Mouse (Mus musculus): ENCODE data around the gene Scrn2. TPM values are rescaled to one million over a fixed set of nuclear protein-coding genes. Genes with fewer than 3 reads are reported as not detected.

Gene Scrn2
- polyA plus RNA-seq, 2 experiments: 20.3 to 23.3 TPM

DNA sequence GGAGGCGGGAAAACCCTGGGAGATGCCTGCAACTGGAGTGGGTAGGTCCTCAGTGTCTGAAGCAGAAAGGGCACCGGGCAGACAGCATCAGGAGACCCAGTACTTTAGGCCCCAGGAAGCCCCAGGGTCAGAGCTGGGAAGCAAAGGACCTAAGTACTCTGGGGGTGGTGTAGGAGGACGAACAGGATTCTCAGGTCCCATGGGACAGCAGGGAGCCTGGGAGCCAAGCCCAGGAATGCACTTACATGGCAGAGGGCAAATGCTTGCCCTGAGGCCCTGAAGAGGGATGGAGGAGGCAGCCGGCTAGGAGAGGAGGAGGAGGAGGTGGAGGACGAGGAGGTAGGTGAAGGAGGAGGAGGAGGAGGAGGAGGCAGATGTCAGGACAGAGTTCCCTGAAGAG, 34.7 kb upstream of the Scrn2 start:
- Histone ChIP-seq H3K9ac (ENCODE audit: low read depth, low read length, severe bottlenecking) (no peak overlapping the region), H3K4me1 (ENCODE audit: control insufficient read depth, insufficient read depth, low read length) (peaks cover 11% of the 10 kb centered on the region), H3K9me3 (ENCODE audit: control insufficient read depth, low read length) (no peaks in the 10 kb centered on the region), H3K4me3 (replicated peaks; ENCODE audit: low read length) (no peak overlapping the region), H3K27ac (replicated peaks; ENCODE audit: low read depth, low read length) (no peak overlapping the region), H3K27me3 (ENCODE audit: control insufficient read depth, insufficient read depth, low read length) (peaks cover 3% of the 10 kb centered on the region; the same call in 1 of the 2 replicates), H3K4me2 (replicated peaks; ENCODE audit: low read depth, low read length, severe bottlenecking) (no peak overlapping the region), H3K36me3 (ENCODE audit: control insufficient read depth, insufficient read depth, low read length) (no peaks in the 10 kb centered on the region)
- DNase-seq (ENCODE audit: low spot score) (no peak), ATAC-seq (ENCODE audit: low FRiP score, low read depth) (no peak)
- TF ChIP-seq POLR2A (IDR thresholded peaks at IDR 0.05; ENCODE audit: borderline replicate concordance, extremely low read depth, insufficient read depth, insufficient read length): no peak
- WGBS: 23% methylated on average over 5 of the region's 5 CpGs

- peaks cover 3% of the 10 kb centered on the region; the same call in 1 of the 2 replicates for H3K27me3 ChIP-seq (ENCODE audit: control insufficient read depth, insufficient read depth, low read length)
- WGBS: 80% methylated on average over 15 of the region's 15 CpGs
- H3K4me1 ChIP-seq (ENCODE audit: control insufficient read depth, insufficient read depth, low read length): peaks cover 11% of the 10 kb centered on the region
These were observed 33.6 kb upstream of the Scrn2 start for GRCm38 (mm10) chr11:96995836-96996772.

DNA sequence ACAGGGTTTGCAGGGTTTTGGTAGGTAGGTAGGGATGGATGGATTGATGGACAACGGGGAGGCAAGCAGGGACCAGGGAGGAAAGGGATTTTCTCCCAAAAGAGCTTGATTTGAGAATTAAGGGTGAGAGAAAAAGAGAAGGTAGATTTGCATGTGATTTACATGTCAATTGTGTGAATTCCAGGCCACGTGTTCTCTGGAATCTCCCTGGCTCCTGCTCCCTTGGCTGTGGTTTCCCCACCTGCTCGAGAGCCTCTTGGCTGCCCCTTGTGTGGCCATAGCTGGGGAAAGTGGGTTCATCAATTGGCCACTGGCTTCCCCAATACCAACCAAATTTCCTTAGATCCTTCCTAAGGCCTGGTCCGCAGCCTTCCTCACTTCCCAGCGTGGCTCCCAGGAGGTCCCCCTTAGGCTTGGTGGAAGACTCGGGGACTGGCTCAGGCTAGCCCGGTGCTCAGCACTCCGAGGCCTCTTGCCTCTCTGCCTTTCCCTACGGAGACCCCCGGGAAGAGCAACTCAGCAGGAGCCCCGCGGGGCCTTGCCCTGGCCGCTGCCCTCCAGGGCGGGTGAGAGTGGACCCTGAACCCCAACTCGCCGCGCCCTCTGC, 32.9 kb upstream of the Scrn2 start:
- 21% methylated on average over 14 of the region's 17 CpGs for WGBS
- TF ChIP-seq POLR2A (IDR thresholded peaks at IDR 0.05; ENCODE audit: borderline replicate concordance, extremely low read depth, insufficient read depth, insufficient read length): no peak
- ATAC-seq (ENCODE audit: low FRiP score, low read depth) (no peak), DNase-seq (ENCODE audit: low spot score) (no peak)
- H3K4me1 ChIP-seq (ENCODE audit: control insufficient read depth, insufficient read depth, low read length): peaks cover 11% of the 10 kb centered on the region
- peaks cover 3% of the 10 kb centered on the region; the same call in 1 of the 2 replicates for H3K27me3 ChIP-seq (ENCODE audit: control insufficient read depth, insufficient read depth, low read length)
- peak overlapping the region; percentile 27 for H3K4me3 ChIP-seq (replicated peaks; ENCODE audit: low read length)
- H3K36me3 ChIP-seq (ENCODE audit: control insufficient read depth, insufficient read depth, low read length): no peaks in the 10 kb centered on the region
- peak overlapping the region; percentile 53 for H3K4me2 ChIP-seq (replicated peaks; ENCODE audit: low read depth, low read length, severe bottlenecking)
- H3K27ac ChIP-seq (replicated peaks; ENCODE audit: low read depth, low read length): no peak overlapping the region
- peak overlapping the region; percentile 59 for H3K9ac ChIP-seq (ENCODE audit: low read depth, low read length, severe bottlenecking)
- no peaks in the 10 kb centered on the region for H3K9me3 ChIP-seq (ENCODE audit: control insufficient read depth, low read length)

More at GRCm38 (mm10) chr11:96995836-96996772, 33.6 kb upstream of the Scrn2 start:
- TF ChIP-seq POLR2A (IDR thresholded peaks at IDR 0.05; ENCODE audit: borderline replicate concordance, extremely low read depth, insufficient read depth, insufficient read length): no peak
- no peak overlapping the region for H3K27ac ChIP-seq (replicated peaks; ENCODE audit: low read depth, low read length)
- no peak overlapping the region for H3K4me2 ChIP-seq (replicated peaks; ENCODE audit: low read depth, low read length, severe bottlenecking)
- no peak overlapping the region for H3K4me3 ChIP-seq (replicated peaks; ENCODE audit: low read length)
- H3K36me3 ChIP-seq (ENCODE audit: control insufficient read depth, insufficient read depth, low read length): no peaks in the 10 kb centered on the region
- DNase-seq (ENCODE audit: low spot score): no peak
- no peak overlapping the region for H3K9ac ChIP-seq (ENCODE audit: low read depth, low read length, severe bottlenecking)
- no peak for ATAC-seq (ENCODE audit: low FRiP score, low read depth)
- no peaks in the 10 kb centered on the region for H3K9me3 ChIP-seq (ENCODE audit: control insufficient read depth, low read length)

GRCm38 (mm10) chr11:96997380-96997956, 32.3 kb upstream of the Scrn2 start:
- Histone ChIP-seq H3K4me3 (replicated peaks; ENCODE audit: low read length) (peak overlapping the region; percentile 27), H3K9ac (ENCODE audit: low read depth, low read length, severe bottlenecking) (peak overlapping the region; percentile 59), H3K27ac (replicated peaks; ENCODE audit: low read depth, low read length) (no peak overlapping the region), H3K36me3 (ENCODE audit: control insufficient read depth, insufficient read depth, low read length) (no peaks in the 10 kb centered on the region), H3K9me3 (ENCODE audit: control insufficient read depth, low read length) (no peaks in the 10 kb centered on the region), H3K27me3 (ENCODE audit: control insufficient read depth, insufficient read depth, low read length) (peaks cover 3% of the 10 kb centered on the region; the same call in 1 of the 2 replicates), H3K4me1 (ENCODE audit: control insufficient read depth, insufficient read depth, low read length) (peaks cover 11% of the 10 kb centered on the region), H3K4me2 (replicated peaks; ENCODE audit: low read depth, low read length, severe bottlenecking) (peak overlapping the region; percentile 53)
- no peak for DNase-seq (ENCODE audit: low spot score)
- TF ChIP-seq POLR2A (IDR thresholded peaks at IDR 0.05; ENCODE audit: borderline replicate concordance, extremely low read depth, insufficient read depth, insufficient read length): no peak
- ATAC-seq (ENCODE audit: low FRiP score, low read depth): 0 out of 2 replicates have a peak, but pooled peaks have one; percentile 37
- 4% methylated on average over 19 of the region's 30 CpGs for WGBS

GRCm38 (mm10) chr11:97003170-97003569, 26.6 kb upstream of the Scrn2 start:
- no peak for TF ChIP-seq POLR2A (IDR thresholded peaks at IDR 0.05; ENCODE audit: borderline replicate concordance, extremely low read depth, insufficient read depth, insufficient read length)
- no peaks in the 10 kb centered on the region for H3K36me3 ChIP-seq (ENCODE audit: control insufficient read depth, insufficient read depth, low read length)
- DNase-seq (ENCODE audit: low spot score) (no peak), ATAC-seq (ENCODE audit: low FRiP score, low read depth) (no peak)
- H3K4me3 ChIP-seq (replicated peaks; ENCODE audit: low read length): no peak overlapping the region
- no peaks in the 10 kb centered on the region for H3K9me3 ChIP-seq (ENCODE audit: control insufficient read depth, low read length)
- H3K27ac ChIP-seq (replicated peaks; ENCODE audit: low read depth, low read length): no peak overlapping the region
- no peak overlapping the region for H3K4me2 ChIP-seq (replicated peaks; ENCODE audit: low read depth, low read length, severe bottlenecking)
- no peak overlapping the region for H3K9ac ChIP-seq (ENCODE audit: low read depth, low read length, severe bottlenecking)
- 25% methylated on average over 5 of the region's 5 CpGs for WGBS
- no peaks in the 10 kb centered on the region for H3K27me3 ChIP-seq (ENCODE audit: control insufficient read depth, insufficient read depth, low read length)
- H3K4me1 ChIP-seq (ENCODE audit: control insufficient read depth, insufficient read depth, low read length): no peaks in the 10 kb centered on the region
